Mouse (Mus musculus) MEL (cell line): ENCODE measurements around the gene Tmem81.

Experiments used
- EP300 ChIP-seq, 2 experiments: IDR thresholded peaks; 2 replicates each; pipeline ENCODE4 v1.6.1; 2011; ENCODE audit warnings: improper control_type of control experiment in 2 of 2, low read length in 2 of 2, low read depth in 1 of 2, mild to moderate bottlenecking in 1 of 2
- SMC3 ChIP-seq: IDR thresholded peaks from 2 replicates; pipeline ENCODE4 v1.6.1; 2011; ENCODE audit warnings: low read depth, low read length, improper control_type of control experiment
- USF2 ChIP-seq, 2 experiments: IDR thresholded peaks; 2 replicates each; pipeline ENCODE4 v1.6.1; 2011 to 2012; ENCODE audit warnings: improper control_type of control experiment in 2 of 2, low read length in 2 of 2, borderline replicate concordance in 1 of 2, inconsistent platforms in 1 of 2, low read depth in 1 of 2, mild to moderate bottlenecking in 1 of 2; ENCODE audit not compliant: insufficient read depth in 1 of 2
- ZC3H11A ChIP-seq: IDR thresholded peaks from 2 replicates; pipeline ENCODE4 v1.6.1; 2012; ENCODE audit warnings: low read depth, mild to moderate bottlenecking, inconsistent platforms, low read length, improper control_type of control experiment

GRCm38 (mm10) chr1:132535541-132535940 is 29.5 kb downstream of the Tmem81 start:
- no peak for TF ChIP-seq SMC3
- TF ChIP-seq EP300 (IDR thresholded peaks at IDR 0.05; ENCODE audit: low read depth in 1 of 2, low read length in 2 of 2): no peak
- no peak for TF ChIP-seq ZC3H11A
- no peak for TF ChIP-seq USF2 (IDR thresholded peaks at IDR 0.05; ENCODE audit: borderline replicate concordance in 1 of 2, insufficient read depth in 1 of 2, low read depth in 1 of 2, low read length in 2 of 2)
